ENCODE assay signal across 8 mouse cellular contexts in the genomic region with DNA sequence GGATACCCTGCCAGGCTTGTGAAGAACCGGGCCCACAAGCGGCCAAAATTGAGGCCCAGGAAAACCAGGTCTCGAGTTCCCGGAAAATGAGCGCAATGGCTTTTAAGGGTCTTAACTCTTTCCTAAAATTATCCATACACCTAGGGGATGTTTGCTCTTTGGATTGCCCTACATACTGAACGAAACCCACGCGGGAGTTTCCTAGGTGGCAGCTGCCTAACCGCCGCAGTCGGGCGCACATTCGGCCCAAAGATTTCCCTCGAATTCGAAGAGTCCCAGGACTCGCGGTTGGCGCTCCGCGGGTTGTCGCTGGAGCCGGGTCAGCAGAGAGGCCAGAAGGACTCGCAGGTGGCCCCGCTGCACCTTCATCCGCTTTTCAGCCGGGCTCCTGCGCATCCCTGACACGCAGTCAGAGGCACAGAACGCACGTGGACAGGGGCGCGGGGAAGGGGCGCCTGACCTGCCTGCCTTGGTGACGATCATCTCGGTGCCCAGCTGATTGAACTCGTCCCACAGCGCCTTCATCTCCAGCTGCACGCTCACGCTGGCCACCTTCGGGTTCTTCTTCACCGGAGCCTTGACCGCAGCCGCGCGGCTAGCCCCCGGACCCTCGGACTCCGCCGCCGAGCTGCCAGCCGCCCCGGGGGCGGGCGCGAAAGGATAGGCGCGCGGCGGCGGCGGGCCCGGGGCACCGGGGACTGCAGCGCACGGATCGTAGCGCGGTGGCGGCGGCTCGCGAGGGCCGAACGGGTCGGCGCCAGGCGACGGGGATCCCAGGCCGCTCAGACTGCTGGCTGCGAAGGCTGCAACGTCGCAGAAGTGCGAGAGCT. TPM values are rescaled to one million over a fixed set of nuclear protein-coding genes. Genes with fewer than 3 reads are reported as not detected.
DNase-seq lines count a peak whose midpoint lies in the region; ATAC-seq and TF ChIP-seq lines count a peak whose summit lies in the region.

No protein-coding gene starts in this region.

- H3K9ac ChIP-seq in liver, embryonic 11.5 days (ENCODE audit: low read depth, low read length): no peak overlapping the region
- H3K9ac ChIP-seq in neural tube, embryonic 15.5 days (replicated peaks): peak overlapping the region; percentile 3; the same call in 1 of the 2 replicates

- 3% methylated on average over 75 of the region's 83 CpGs for WGBS in liver, embryonic 11.5 days
- under 1% methylated on average over 83 of the region's 83 CpGs for WGBS in limb, embryonic 10.5 days
- 1% methylated on average over 79 of the region's 83 CpGs for WGBS in neural tube, embryonic 15.5 days

- peak overlapping the region; percentile 63 for H3K4me2 ChIP-seq in liver, embryonic 11.5 days
- peak overlapping the region; percentile 62 for H3K4me2 ChIP-seq in neural tube, embryonic 15.5 days

- no peak for TF ChIP-seq POLR2A in embryonic fibroblast, embryonic 13.5 days (IDR thresholded peaks at IDR 0.05; ENCODE audit: low read depth, low read length)

- no peaks in the 10 kb centered on the region for H3K9me3 ChIP-seq in liver, embryonic 11.5 days (ENCODE audit: control insufficient read depth, low read length)
- H3K9me3 ChIP-seq in limb, embryonic 10.5 days (replicated peaks): no peaks in the 10 kb centered on the region
- no peaks in the 10 kb centered on the region for H3K9me3 ChIP-seq in neural tube, embryonic 15.5 days (replicated peaks)

- no peak for TF ChIP-seq CTCF in embryonic fibroblast, embryonic 13.5 days (IDR thresholded peaks at IDR 0.05; ENCODE audit: borderline replicate concordance, insufficient read depth, low read length)

- no peaks in the 10 kb centered on the region for H3K36me3 ChIP-seq in liver, embryonic 11.5 days (ENCODE audit: control insufficient read depth, insufficient read depth, low read length)
- no peaks in the 10 kb centered on the region for H3K36me3 ChIP-seq in limb, embryonic 10.5 days
- H3K36me3 ChIP-seq in neural tube, embryonic 15.5 days: no peaks in the 10 kb centered on the region

- peak; percentile 62 for DNase-seq in liver, embryonic 11.5 days (ENCODE audit: low spot score)
- no peak for DNase-seq in liver
- peak; percentile 70 for DNase-seq in limb, embryonic 10.5 days (ENCODE audit: low spot score)
- no peak for DNase-seq in frontal cortex, adult 2 months (ENCODE audit: extremely low spot score in 1 of 2, low spot score in 1 of 2)
- no peak for DNase-seq in adrenal gland, postnatal 36 days

- no peak overlapping the region for H3K27ac ChIP-seq in liver, embryonic 11.5 days (ENCODE audit: low read depth, low read length)
- H3K27ac ChIP-seq in embryonic fibroblast, embryonic 13.5 days (ENCODE audit: insufficient read depth, low read length): no peak overlapping the region
- peak overlapping the region; percentile 61 for H3K27ac ChIP-seq in limb, embryonic 10.5 days
- no peak overlapping the region for H3K27ac ChIP-seq in neural tube, embryonic 15.5 days (replicated peaks)

- ATAC-seq in liver, embryonic 11.5 days (replicated peaks; ENCODE audit: low FRiP score): no peak
- no peak for ATAC-seq in neural tube, embryonic 15.5 days (ENCODE audit: low FRiP score)
- ATAC-seq in granulocyte monocyte progenitor cell, adult 5-6 weeks (replicated peaks; ENCODE audit: poor library complexity, severe bottlenecking): no peak

- peaks cover 21% of the 10 kb centered on the region for H3K4me1 ChIP-seq in liver, embryonic 11.5 days (replicated peaks; ENCODE audit: control insufficient read depth, insufficient read depth, low read length)
- H3K4me1 ChIP-seq in embryonic fibroblast, embryonic 13.5 days (ENCODE audit: control insufficient read depth, insufficient read depth, low read length): no peaks in the 10 kb centered on the region; the same call in 1 of the 2 replicates
- H3K4me1 ChIP-seq in limb, embryonic 10.5 days: peaks cover 68% of the 10 kb centered on the region
- peaks cover 57% of the 10 kb centered on the region for H3K4me1 ChIP-seq in neural tube, embryonic 15.5 days

- H3K27me3 ChIP-seq in liver, embryonic 11.5 days (replicated peaks; ENCODE audit: control insufficient read depth, insufficient read depth, low read length): peaks cover 100% of the 10 kb centered on the region
- peaks cover 100% of the 10 kb centered on the region for H3K27me3 ChIP-seq in limb, embryonic 10.5 days (ENCODE audit: low read depth, poor library complexity, severe bottlenecking)
- H3K27me3 ChIP-seq in neural tube, embryonic 15.5 days (replicated peaks): peaks cover 96% of the 10 kb centered on the region

- peak overlapping the region; percentile 46 for H3K4me3 ChIP-seq in liver, embryonic 11.5 days (ENCODE audit: low read depth, low read length)
- peak overlapping the region; percentile 19 for H3K4me3 ChIP-seq in embryonic fibroblast, embryonic 13.5 days (ENCODE audit: insufficient read depth, low read length)
- peak overlapping the region; percentile 49 for H3K4me3 ChIP-seq in limb, embryonic 10.5 days
- H3K4me3 ChIP-seq in neural tube, embryonic 15.5 days (replicated peaks): peak overlapping the region; percentile 39

RNA-seq across cellular contexts. Expression of a gene that starts 4.2 kb away (rescaled TPM):
- 0.17 and 0.43 TPM in 2 replicates for polyA plus RNA-seq in liver, embryonic 11.5 days (2014; fragmentation: Nextera tagmentation; extraction: Ambion mirVana)
- polyA plus RNA-seq in embryonic fibroblast, embryonic 13.5 days (2011; ENCODE audit: insufficient read length, low read depth, missing spikeins): 2.8 and 3.3 TPM in 2 replicates
- 1.1 and 1.7 TPM in 2 replicates for polyA plus RNA-seq in limb, embryonic 10.5 days (2016; fragmentation: Nextera tagmentation; extraction: Ambion mirVana)
- 1.2 and 1.9 TPM in 2 replicates for polyA plus RNA-seq in neural tube, embryonic 15.5 days (2015; fragmentation: Nextera tagmentation; extraction: Ambion mirVana)
- polyA plus RNA-seq in frontal cortex, adult 2 months (2012; rRNA removed): 2.8 and 2.9 TPM in 2 replicates
- total RNA-seq in adrenal gland, postnatal 36 days (2021): under 1 TPM in 1 of 2 experiments, not detected in 1; 0.20 TPM
- not detected in 2 replicates for total RNA-seq in granulocyte monocyte progenitor cell, adult 5-6 weeks (2014; fragmentation: Nextera tagmentation)
- not detected in 2 replicates for total RNA-seq in granulocyte monocyte progenitor cell, adult 5-6 weeks (2017)

RNA-seq across cellular contexts. Expression of a gene that starts 35.9 kb away (rescaled TPM):
- polyA plus RNA-seq in liver, embryonic 11.5 days (2014; fragmentation: Nextera tagmentation; extraction: Ambion mirVana): 42.4 and 46.3 TPM in 2 replicates
- 2.4 and 3.9 TPM in 2 replicates for polyA plus RNA-seq in embryonic fibroblast, embryonic 13.5 days (2011; ENCODE audit: insufficient read length, low read depth, missing spikeins)
- 1.8 and 2.8 TPM in 2 replicates for polyA plus RNA-seq in limb, embryonic 10.5 days (2016; fragmentation: Nextera tagmentation; extraction: Ambion mirVana)
- polyA plus RNA-seq in neural tube, embryonic 15.5 days (2015; fragmentation: Nextera tagmentation; extraction: Ambion mirVana): 10.1 and 11.5 TPM in 2 replicates
- polyA plus RNA-seq in frontal cortex, adult 2 months (2012; rRNA removed): 2.4 and 5.9 TPM in 2 replicates
- under 1 TPM in 1 of 2 experiments, not detected in 1; 0.60 TPM for total RNA-seq in adrenal gland, postnatal 36 days (2021)
- not detected in 2 replicates for total RNA-seq in granulocyte monocyte progenitor cell, adult 5-6 weeks (2014; fragmentation: Nextera tagmentation)
- total RNA-seq in granulocyte monocyte progenitor cell, adult 5-6 weeks (2017): not detected in 2 replicates

RNA-seq across cellular contexts. Expression of a gene that starts 39.9 kb away (rescaled TPM):
- polyA plus RNA-seq in liver, embryonic 11.5 days (2014; fragmentation: Nextera tagmentation; extraction: Ambion mirVana): not detected in 2 replicates
- polyA plus RNA-seq in embryonic fibroblast, embryonic 13.5 days (2011; ENCODE audit: insufficient read length, low read depth, missing spikeins): 17.8 and 20.1 TPM in 2 replicates
- 2.3 and 4.7 TPM in 2 replicates for polyA plus RNA-seq in limb, embryonic 10.5 days (2016; fragmentation: Nextera tagmentation; extraction: Ambion mirVana)
- 14.0 and 21.3 TPM in 2 replicates for polyA plus RNA-seq in neural tube, embryonic 15.5 days (2015; fragmentation: Nextera tagmentation; extraction: Ambion mirVana)
- 128 and 169 TPM in 2 replicates for polyA plus RNA-seq in frontal cortex, adult 2 months (2012; rRNA removed)
- total RNA-seq in adrenal gland, postnatal 36 days (2021): 1 to 10 TPM; 1.1 to 4.9 TPM
- 1.9 TPM in 1 of 2 replicates, not detected in the other for total RNA-seq in granulocyte monocyte progenitor cell, adult 5-6 weeks (2014; fragmentation: Nextera tagmentation)
- not detected in 2 replicates for total RNA-seq in granulocyte monocyte progenitor cell, adult 5-6 weeks (2017)

RNA-seq across cellular contexts. Expression of a gene that starts 43.5 kb away (rescaled TPM):
- 6.0 and 6.2 TPM in 2 replicates for polyA plus RNA-seq in liver, embryonic 11.5 days (2014; fragmentation: Nextera tagmentation; extraction: Ambion mirVana)
- 82.3 and 89.3 TPM in 2 replicates for polyA plus RNA-seq in embryonic fibroblast, embryonic 13.5 days (2011; ENCODE audit: insufficient read length, low read depth, missing spikeins)
- 19.4 and 29.1 TPM in 2 replicates for polyA plus RNA-seq in limb, embryonic 10.5 days (2016; fragmentation: Nextera tagmentation; extraction: Ambion mirVana)
- 185 and 216 TPM in 2 replicates for polyA plus RNA-seq in neural tube, embryonic 15.5 days (2015; fragmentation: Nextera tagmentation; extraction: Ambion mirVana)
- polyA plus RNA-seq in frontal cortex, adult 2 months (2012; rRNA removed): 772 and 810 TPM in 2 replicates
- total RNA-seq in adrenal gland, postnatal 36 days (2021): 10 to 100 TPM in 1 of 2 experiments, 1 to 10 TPM in 1; 9.6 to 10.9 TPM
- total RNA-seq in granulocyte monocyte progenitor cell, adult 5-6 weeks (2014; fragmentation: Nextera tagmentation): not detected in 2 replicates
- total RNA-seq in granulocyte monocyte progenitor cell, adult 5-6 weeks (2017): 1.8 and 2.6 TPM in 2 replicates

Comparison
In these comparisons a context has a peak if more than half of its experiments do, and no peak if none do; other contexts are left out.
1. DNase-seq: peak in liver, embryonic 11.5 days (single experiment) and limb, embryonic 10.5 days (single experiment); none in liver (single experiment), frontal cortex, adult 2 months (0 of 2) and adrenal gland, postnatal 36 days (0 of 2).
2. Peak in every context shown above with its lines, with median percentiles within 50 percentile points of each other: H3K4me3 ChIP-seq.